Mouse (Mus musculus): Measurements from ENCODE around the gene Mrpl20.

The Mrpl20 gene

GRCm38 (mm10) chr4:155846871-155847578 lies 44.3 kb downstream of the Mrpl20 start, which contains the start of gene Dvl1:
Gene Dvl1 (plus strand): TSS chr4:155847402.
- in situ Hi-C loops (cut with MboI; ENCODE audit: low pct_unique_long_range_greater_than_20kb in 1 of 2, low sequenced_read_pairs in 2 of 2, unreplicated experiment in 1 of 2) = no loop called here

DNA sequence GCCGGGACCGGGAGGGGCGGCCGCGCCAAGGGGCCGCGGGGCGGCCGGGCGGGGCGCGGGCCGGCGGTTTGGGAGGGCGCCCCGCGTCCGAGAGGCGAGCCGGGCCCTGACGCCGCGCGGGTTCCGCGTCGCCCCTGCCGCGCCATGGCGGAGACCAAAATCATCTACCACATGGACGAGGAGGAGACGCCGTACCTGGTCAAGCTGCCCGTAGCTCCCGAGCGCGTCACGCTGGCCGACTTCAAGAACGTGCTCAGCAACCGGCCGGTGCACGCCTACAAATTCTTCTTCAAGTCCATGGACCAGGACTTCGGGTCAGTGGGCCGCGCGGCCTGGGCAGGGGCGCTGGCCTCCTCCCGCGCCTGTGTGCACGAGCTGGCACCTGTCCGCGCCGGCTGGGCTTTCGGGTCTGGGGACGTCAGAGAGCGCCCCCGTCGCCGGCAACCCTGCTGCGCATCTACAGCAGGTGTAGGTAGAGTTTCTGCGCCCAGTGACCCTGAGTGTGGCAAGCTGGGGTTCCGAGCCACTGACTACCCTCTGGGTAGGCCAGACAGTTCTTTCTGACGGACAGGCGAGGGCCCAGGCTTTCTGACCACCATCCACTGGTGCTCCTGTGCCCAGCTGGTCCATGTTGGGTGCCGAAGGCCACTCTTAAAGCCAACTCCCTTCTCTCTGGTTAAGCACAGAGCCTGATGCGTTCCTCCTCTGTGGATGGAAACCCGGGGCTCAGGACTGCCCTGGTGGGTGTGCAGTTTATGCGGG lies 45.1 kb downstream of the Mrpl20 start:
- in situ Hi-C loops (cut with MboI; ENCODE audit: low pct_unique_long_range_greater_than_20kb in 1 of 2, low sequenced_read_pairs in 2 of 2, unreplicated experiment in 1 of 2) = no loop called here

- in situ Hi-C loops (cut with MboI; ENCODE audit: low pct_unique_long_range_greater_than_20kb in 1 of 2, low sequenced_read_pairs in 2 of 2, unreplicated experiment in 1 of 2) = no loop called here
These were observed 45.9 kb downstream of the Mrpl20 start for GRCm38 (mm10) chr4:155848434-155849095.

DNA sequence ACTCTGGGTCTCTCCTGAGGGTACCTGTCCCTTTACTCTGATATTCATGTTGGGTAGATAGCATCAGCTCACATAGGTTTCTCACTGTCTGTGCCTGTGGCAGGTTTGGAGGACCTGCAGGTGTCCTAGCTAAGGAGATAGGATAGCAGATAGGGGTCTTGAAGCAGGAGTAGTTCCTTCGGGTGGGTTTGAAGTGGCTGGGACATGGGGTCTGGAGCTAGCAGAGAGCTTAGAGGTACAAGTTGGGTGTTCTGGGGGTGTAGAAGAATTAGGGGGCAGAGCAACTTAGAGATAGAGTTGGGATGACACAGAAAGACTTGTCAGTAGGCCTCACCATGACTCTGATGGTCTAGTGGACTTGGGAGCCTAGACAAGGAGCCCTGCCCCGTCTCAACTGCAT lies 46.7 kb downstream of the Mrpl20 start:
- in situ Hi-C loops (cut with MboI; ENCODE audit: low pct_unique_long_range_greater_than_20kb in 1 of 2, low sequenced_read_pairs in 2 of 2, unreplicated experiment in 1 of 2) = no loop called here

DNA sequence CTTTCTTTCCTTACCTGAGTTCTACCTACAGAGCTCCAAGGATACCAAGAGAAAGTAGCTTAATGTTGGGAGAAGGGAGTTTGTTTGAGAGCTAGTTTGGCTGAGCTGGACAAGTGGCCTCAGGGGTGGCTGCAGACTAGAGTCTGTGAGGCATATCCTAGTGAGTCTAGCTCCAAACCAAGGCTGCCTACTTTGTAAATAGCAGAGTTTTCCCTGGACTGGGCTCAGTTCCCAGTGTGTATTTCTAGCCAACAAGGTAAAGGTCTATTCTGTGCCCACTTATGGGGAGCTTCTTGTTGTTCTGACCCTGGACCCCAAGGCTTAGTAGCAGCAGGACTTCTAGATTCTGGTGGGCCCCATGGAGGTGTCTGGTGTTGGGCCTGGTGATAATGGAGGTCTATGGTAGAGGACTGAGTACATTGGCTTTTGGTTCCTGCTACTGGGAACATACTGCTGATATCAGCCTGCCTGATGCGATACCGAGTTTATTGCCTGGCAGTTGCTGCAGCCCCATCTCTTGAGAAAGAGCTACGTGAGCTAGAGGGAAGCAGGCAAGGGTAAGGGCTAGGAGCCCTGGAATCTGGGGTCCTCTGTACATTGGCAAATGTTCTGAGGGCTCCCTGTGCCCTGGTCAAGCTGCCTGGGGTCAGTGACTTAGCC lies 47.2 kb downstream of the Mrpl20 start:
- in situ Hi-C loops (cut with MboI; ENCODE audit: low pct_unique_long_range_greater_than_20kb in 1 of 2, low sequenced_read_pairs in 2 of 2, unreplicated experiment in 1 of 2) = no loop called here

GRCm38 (mm10) chr4:155851368-155851767 lies 48.7 kb downstream of the Mrpl20 start:
- in situ Hi-C loops (cut with MboI; ENCODE audit: low pct_unique_long_range_greater_than_20kb in 1 of 2, low sequenced_read_pairs in 2 of 2, unreplicated experiment in 1 of 2) = no loop called here

- in situ Hi-C loops (cut with MboI; ENCODE audit: low pct_unique_long_range_greater_than_20kb in 1 of 2, low sequenced_read_pairs in 2 of 2, unreplicated experiment in 1 of 2) = no loop called here
These were observed 49.3 kb downstream of the Mrpl20 start for GRCm38 (mm10) chr4:155851951-155852411.

- in situ Hi-C loops (cut with MboI; ENCODE audit: low pct_unique_long_range_greater_than_20kb in 1 of 2, low sequenced_read_pairs in 2 of 2, unreplicated experiment in 1 of 2) = no loop called here
These were observed 50.7 kb downstream of the Mrpl20 start for GRCm38 (mm10) chr4:155853421-155853820.

- in situ Hi-C loops (cut with MboI; ENCODE audit: low pct_unique_long_range_greater_than_20kb in 1 of 2, low sequenced_read_pairs in 2 of 2, unreplicated experiment in 1 of 2) = no loop called here
These were observed 52.3 kb downstream of the Mrpl20 start for GRCm38 (mm10) chr4:155854991-155855390.

DNA sequence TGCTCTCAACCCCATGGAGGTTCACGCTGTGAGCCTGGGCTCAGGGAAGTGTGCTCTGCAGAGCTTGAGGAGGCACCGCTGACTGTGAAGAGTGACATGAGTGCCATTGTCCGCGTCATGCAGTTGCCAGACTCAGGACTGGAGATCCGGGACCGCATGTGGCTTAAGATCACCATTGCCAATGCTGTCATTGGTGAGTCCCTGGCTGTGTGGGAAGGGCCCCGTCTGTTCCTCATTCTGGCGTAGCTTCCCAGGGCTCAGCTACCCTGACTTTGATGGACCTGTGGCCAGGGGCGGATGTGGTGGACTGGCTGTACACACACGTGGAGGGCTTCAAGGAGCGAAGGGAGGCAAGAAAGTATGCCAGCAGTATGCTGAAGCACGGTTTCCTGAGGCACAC lies 53.4 kb downstream of the Mrpl20 start:
- in situ Hi-C loops (cut with MboI; ENCODE audit: low pct_unique_long_range_greater_than_20kb in 1 of 2, low sequenced_read_pairs in 2 of 2, unreplicated experiment in 1 of 2) = no loop called here

DNA sequence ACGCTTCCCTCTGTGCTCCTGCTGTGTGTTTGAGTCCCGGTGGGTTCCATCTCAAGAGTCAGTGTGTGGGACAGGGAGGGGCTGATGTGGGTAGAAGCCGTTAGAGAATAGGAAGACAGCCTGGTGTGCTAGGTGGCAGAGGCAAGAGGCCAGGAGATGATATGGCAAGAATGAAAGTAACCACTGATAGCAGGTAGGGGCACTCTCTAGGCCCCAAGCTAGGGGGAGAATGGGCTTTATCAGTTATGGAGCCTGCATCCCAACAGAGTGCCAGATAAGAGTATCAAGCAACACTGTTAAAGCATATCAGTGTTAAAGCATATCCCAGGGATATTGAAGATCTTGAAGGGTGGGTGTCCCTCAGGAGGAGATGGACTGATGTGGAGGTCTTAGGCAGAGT lies 54.2 kb downstream of the Mrpl20 start:
- in situ Hi-C loops (cut with MboI; ENCODE audit: low pct_unique_long_range_greater_than_20kb in 1 of 2, low sequenced_read_pairs in 2 of 2, unreplicated experiment in 1 of 2) = no loop called here

- in situ Hi-C loops (cut with MboI; ENCODE audit: low pct_unique_long_range_greater_than_20kb in 1 of 2, low sequenced_read_pairs in 2 of 2, unreplicated experiment in 1 of 2) = no loop called here
These were observed 56.6 kb downstream of the Mrpl20 start for GRCm38 (mm10) chr4:155859318-155859717.
